Mouse (Mus musculus): Measurements from ENCODE around the gene Kremen1. TPM values are rescaled to one million over a fixed set of nuclear protein-coding genes. Genes with fewer than 3 reads are reported as not detected.

Kremen1 gene
- total RNA-seq (2015; ENCODE audit: low replicate concordance) (0.36 and 1.3 TPM in 2 replicates), total RNA-seq (2017; ENCODE audit: low replicate concordance) (0.39 and 1.4 TPM in 2 replicates)

- peak; percentile 93 for ATAC-seq (replicated peaks; ENCODE audit: low FRiP score, poor library complexity, severe bottlenecking)
Observed at GRCm38 (mm10) chr11:5261508-5262392, at the start of gene Kremen1. TSS of gene Kremen1 (minus strand) at chr11:5261558.

GRCm38 (mm10) chr11:5307024-5307905, 45.9 kb upstream of the Kremen1 start:
- no peak for ATAC-seq (replicated peaks; ENCODE audit: low FRiP score, poor library complexity, severe bottlenecking)

- no peak for ATAC-seq (replicated peaks; ENCODE audit: low FRiP score, poor library complexity, severe bottlenecking)
Observed at GRCm38 (mm10) chr11:5306017-5306416, 44.7 kb upstream of the Kremen1 start.

DNA sequence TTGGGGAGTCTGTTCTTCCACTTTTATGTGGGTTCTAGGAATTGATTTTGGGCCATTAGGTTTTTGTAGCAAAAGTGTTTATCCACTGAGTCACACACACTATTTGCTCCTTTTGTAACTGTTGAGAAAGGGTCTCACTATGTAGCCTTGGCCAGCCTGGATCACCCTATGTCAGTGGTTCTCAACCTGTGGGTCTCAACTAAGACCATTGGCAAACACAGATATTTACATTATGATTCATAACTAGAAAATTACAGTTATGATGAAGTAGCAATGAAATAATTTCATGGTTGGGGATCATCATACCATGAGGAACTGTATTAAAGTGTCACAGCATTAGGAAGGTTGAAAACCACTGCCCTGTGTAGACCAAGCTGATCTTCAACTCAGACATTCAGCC, 43.2 kb upstream of the Kremen1 start:
- ATAC-seq (replicated peaks; ENCODE audit: low FRiP score, poor library complexity, severe bottlenecking) = no peak

- ATAC-seq (replicated peaks; ENCODE audit: low FRiP score, poor library complexity, severe bottlenecking) = no peak
Observed at GRCm38 (mm10) chr11:5298007-5298372, 36.6 kb upstream of the Kremen1 start.

DNA sequence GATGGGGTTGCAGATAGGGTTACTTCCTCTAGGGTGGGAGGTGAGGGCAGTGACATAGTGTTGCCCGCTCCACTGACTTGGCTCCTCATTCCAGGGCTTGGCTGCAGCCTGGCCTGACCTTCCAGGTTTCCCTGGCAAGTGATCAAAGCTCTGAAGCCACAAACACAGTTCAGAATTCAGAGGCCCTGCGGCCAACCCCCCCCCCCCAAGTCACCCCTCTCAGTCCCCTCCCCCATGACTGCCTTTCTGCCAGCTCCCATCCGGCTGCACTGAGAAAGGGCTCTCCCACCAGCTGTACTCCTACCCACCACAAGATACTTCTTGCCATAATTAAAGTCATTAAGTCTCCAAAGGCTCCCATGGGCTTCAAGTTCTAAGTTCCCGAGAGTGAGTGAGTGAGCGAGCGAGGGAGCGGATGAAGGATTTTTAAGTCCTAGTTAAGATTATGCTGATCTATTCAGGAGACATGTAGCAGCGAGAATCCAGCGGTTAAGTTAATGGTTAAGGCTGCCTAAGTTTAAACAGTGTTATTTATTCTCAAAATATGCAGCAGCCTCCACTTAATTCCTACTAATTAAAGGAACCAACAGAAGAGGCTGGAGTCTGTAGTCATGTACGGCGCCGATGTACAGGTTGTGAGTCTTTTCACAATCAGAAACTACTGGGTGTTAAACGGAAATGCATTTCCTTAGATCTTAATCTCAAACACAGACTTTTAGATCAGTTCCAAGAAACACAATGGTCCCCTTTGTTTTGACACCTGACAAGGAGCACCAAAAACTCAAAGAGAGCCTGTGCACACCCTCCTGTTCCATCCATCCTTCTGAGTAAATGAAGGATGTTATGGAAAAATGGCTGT, 36.0 kb upstream of the Kremen1 start:
- no peak for ATAC-seq (replicated peaks; ENCODE audit: low FRiP score, poor library complexity, severe bottlenecking)

DNA sequence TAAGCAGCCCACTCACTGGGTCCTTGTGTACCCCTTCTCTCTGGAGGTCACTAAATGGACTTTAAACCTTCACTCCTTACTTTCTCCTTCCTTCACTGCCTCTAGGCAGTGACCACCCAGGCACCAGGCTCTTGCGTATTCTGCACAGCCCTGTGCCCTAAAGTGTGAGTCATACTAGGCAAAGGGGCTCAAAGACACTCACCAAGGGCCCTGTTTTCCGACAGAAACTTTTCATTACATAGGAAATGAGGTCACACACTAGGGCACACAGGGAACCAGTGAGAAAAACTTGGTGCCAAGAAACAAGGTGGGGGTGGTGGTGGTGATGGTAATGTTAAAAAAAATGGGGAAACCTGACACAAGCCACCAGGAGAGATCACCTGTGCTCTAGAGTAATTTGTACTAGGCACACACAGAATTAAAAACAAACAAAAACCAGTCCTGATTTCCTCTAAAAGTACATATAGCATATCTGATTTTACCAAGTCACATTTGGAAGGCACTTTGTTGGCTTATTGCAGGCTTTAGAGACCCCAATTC, 35.3 kb upstream of the Kremen1 start:
- ATAC-seq (replicated peaks; ENCODE audit: low FRiP score, poor library complexity, severe bottlenecking) = no peak

- ATAC-seq (replicated peaks; ENCODE audit: low FRiP score, poor library complexity, severe bottlenecking) = no peak
Observed at GRCm38 (mm10) chr11:5294805-5295204, 33.4 kb upstream of the Kremen1 start.

- ATAC-seq (replicated peaks; ENCODE audit: low FRiP score, poor library complexity, severe bottlenecking) = no peak
Observed at GRCm38 (mm10) chr11:5290691-5291090, 29.3 kb upstream of the Kremen1 start.

- ATAC-seq (replicated peaks; ENCODE audit: low FRiP score, poor library complexity, severe bottlenecking) = no peak
Observed at GRCm38 (mm10) chr11:5289826-5290580, 28.6 kb upstream of the Kremen1 start.

- ATAC-seq (replicated peaks; ENCODE audit: low FRiP score, poor library complexity, severe bottlenecking) = no peak
Observed at GRCm38 (mm10) chr11:5283987-5284386, 22.6 kb upstream of the Kremen1 start.

GRCm38 (mm10) chr11:5280932-5281331, 19.6 kb upstream of the Kremen1 start:
- no peak for ATAC-seq (replicated peaks; ENCODE audit: low FRiP score, poor library complexity, severe bottlenecking)

- ATAC-seq (replicated peaks; ENCODE audit: low FRiP score, poor library complexity, severe bottlenecking) = no peak
Observed at GRCm38 (mm10) chr11:5278463-5278862, 17.1 kb upstream of the Kremen1 start.

DNA sequence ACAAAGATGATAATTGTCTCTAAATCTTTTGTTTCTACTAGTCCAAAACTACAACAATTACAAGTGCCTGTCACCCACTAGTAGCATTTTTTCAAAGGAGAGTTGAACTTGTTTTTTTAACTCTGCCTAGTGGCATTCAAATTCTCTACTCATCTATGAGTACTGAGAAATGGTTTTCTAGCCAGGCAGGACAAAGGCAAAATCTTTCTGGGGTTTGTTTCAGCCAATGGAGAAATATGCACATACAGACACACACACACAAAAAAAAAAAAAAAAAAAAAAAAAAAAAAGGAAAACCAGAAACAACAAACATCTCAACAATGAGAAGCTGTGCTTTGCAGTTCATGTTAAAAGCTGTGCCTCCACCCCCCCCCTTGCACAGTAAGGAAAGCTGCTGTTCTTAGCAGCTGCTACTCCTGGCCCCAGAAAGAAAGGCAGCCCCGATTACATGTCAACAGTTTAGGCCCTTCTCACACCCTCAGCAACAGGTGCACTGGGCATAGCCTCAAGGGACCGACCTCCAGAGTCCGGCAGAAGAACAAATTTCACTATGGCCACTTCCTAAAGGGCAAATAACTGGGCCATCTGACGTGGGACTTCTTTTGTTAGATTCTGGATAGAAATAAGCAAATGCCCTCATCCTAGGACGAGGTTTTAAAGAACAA, 16.1 kb upstream of the Kremen1 start:
- ATAC-seq (replicated peaks; ENCODE audit: low FRiP score, poor library complexity, severe bottlenecking) = no peak

DNA sequence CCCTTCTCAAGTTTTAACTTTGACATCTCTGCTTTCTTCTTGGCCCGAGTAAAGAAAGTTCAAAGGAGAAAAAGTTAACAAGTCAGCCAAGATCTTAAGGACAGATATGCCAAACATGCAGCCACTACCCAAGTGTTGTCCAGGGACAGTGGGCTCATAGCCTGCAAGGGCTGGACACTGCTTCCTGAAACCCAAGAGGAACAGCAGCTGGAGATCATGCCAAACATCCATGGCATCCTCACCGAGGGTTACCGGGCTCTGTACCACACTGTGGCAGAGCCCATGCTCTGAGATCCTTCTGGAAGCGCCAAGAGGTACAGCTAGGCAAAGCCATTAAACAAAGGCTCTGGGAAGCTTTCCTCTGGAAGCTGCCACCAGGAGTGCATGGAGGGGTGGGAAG, 13.9 kb upstream of the Kremen1 start:
- no peak for ATAC-seq (replicated peaks; ENCODE audit: low FRiP score, poor library complexity, severe bottlenecking)

- no peak for ATAC-seq (replicated peaks; ENCODE audit: low FRiP score, poor library complexity, severe bottlenecking)
Observed at GRCm38 (mm10) chr11:5272536-5273234, 11.3 kb upstream of the Kremen1 start.

- no peak for ATAC-seq (replicated peaks; ENCODE audit: low FRiP score, poor library complexity, severe bottlenecking)
Observed at GRCm38 (mm10) chr11:5272066-5272360, 10.7 kb upstream of the Kremen1 start.
